ENCODE assay signal across 8 mouse cellular contexts in the genomic region with DNA sequence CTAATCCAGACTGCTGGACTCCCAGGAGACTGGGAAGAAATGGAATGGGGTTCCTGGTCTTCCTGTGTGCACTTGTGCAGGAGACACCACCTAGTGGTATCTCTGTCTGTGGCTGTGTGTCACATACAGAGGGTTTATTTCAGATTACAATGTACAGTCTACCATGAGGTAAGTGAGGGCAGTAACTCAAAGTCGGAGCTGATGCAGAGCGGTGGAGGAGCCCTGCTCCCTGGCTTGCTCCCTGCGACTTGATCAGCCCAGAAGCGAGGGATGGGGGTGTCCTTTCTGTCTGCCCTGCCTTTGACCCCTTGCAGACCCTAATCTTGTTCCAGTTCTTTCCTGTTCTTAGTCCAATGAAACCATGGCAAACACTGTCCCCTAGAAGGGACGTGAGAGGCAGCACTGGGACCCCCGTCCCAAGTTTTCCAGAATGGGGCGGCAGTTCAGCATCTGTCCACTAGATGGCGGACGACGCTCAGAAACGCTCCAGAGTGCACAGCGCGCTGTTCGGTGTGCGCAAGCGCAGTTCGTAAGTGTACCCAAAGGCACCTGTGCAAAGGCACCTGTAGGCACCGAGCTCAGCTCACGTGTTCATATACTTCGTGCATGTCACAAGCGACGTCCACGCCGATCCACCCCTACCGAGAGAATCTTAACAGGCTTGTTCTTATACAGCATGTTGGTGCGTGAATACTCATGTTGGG. TPM values are rescaled to one million over a fixed set of nuclear protein-coding genes. Genes with fewer than 3 reads are reported as not detected.
DNase-seq lines count a peak whose midpoint lies in the region; ATAC-seq and TF ChIP-seq lines count a peak whose summit lies in the region.

No protein-coding gene starts in this region.

- no peak overlapping the region for H3K4me3 ChIP-seq in embryonic facial prominence, embryonic 14.5 days (ENCODE audit: low read depth, low read length)
- H3K4me3 ChIP-seq in heart, embryonic 13.5 days = no peak overlapping the region
- no peak overlapping the region for H3K4me3 ChIP-seq in kidney, postnatal 0 days (replicated peaks; ENCODE audit: low read depth, low read length)
- H3K4me3 ChIP-seq in liver, embryonic 12.5 days = no peak overlapping the region

- no peaks in the 10 kb centered on the region for H3K4me1 ChIP-seq in embryonic facial prominence, embryonic 14.5 days (ENCODE audit: control insufficient read depth, insufficient read depth, low read length)
- H3K4me1 ChIP-seq in heart, embryonic 13.5 days = peaks cover 9% of the 10 kb centered on the region
- no peaks in the 10 kb centered on the region for H3K4me1 ChIP-seq in kidney, postnatal 0 days (replicated peaks; ENCODE audit: insufficient read depth, low read length)
- peaks cover 78% of the 10 kb centered on the region for H3K4me1 ChIP-seq in liver, embryonic 12.5 days

- no peak overlapping the region for H3K9ac ChIP-seq in embryonic facial prominence, embryonic 14.5 days (ENCODE audit: low read depth, low read length)
- no peak overlapping the region for H3K9ac ChIP-seq in heart, embryonic 13.5 days
- H3K9ac ChIP-seq in kidney, postnatal 0 days (ENCODE audit: low read depth, low read length) = no peak overlapping the region
- H3K9ac ChIP-seq in liver, embryonic 12.5 days = no peak overlapping the region

- H3K27me3 ChIP-seq in embryonic facial prominence, embryonic 14.5 days (replicated peaks; ENCODE audit: control insufficient read depth, insufficient read depth, low read length) = peaks cover 6% of the 10 kb centered on the region; the same call in 1 of the 2 replicates
- peaks cover 64% of the 10 kb centered on the region for H3K27me3 ChIP-seq in heart, embryonic 13.5 days (replicated peaks)
- H3K27me3 ChIP-seq in kidney, postnatal 0 days (ENCODE audit: insufficient read depth, low read length) = no peaks in the 10 kb centered on the region
- H3K27me3 ChIP-seq in liver, embryonic 12.5 days (replicated peaks) = peaks cover 40% of the 10 kb centered on the region
- H3K27me3 ChIP-seq in splenic B cell, adult 2 months (ENCODE audit: control insufficient read depth, insufficient read depth, low read length, poor library complexity, severe bottlenecking) = no peaks in the 10 kb centered on the region

- peak; percentile 66 for DNase-seq in 416B (ENCODE audit: low read depth)
- DNase-seq in adrenal gland, postnatal 25 days = peak; percentile 79
- DNase-seq in embryonic facial prominence, embryonic 14.5 days (ENCODE audit: low spot score) = peak; percentile 85
- peak; percentile 78 for DNase-seq in kidney, postnatal 0 days (ENCODE audit: low spot score)
- peak; percentile 71 to 81 for DNase-seq in natural killer cell, adult 2 months (ENCODE audit: low spot score in 2 of 2)
- peak; percentile 94 for DNase-seq in splenic B cell, adult 2 months (ENCODE audit: low read depth, low spot score)

- H3K27ac ChIP-seq in embryonic facial prominence, embryonic 14.5 days (replicated peaks; ENCODE audit: low read depth, low read length) = no peak overlapping the region
- no peak overlapping the region for H3K27ac ChIP-seq in heart, embryonic 13.5 days (replicated peaks)
- H3K27ac ChIP-seq in kidney, postnatal 0 days = no peak overlapping the region
- no peak overlapping the region for H3K27ac ChIP-seq in liver, embryonic 12.5 days

- peak; percentile 97 for TF ChIP-seq CTCF in kidney, postnatal 0 days (IDR thresholded peaks at IDR 0.05; ENCODE audit: low read depth)

- H3K9me3 ChIP-seq in embryonic facial prominence, embryonic 14.5 days (ENCODE audit: control insufficient read depth, low read length) = no peaks in the 10 kb centered on the region
- H3K9me3 ChIP-seq in heart, embryonic 13.5 days = no peaks in the 10 kb centered on the region
- H3K9me3 ChIP-seq in kidney, postnatal 0 days (replicated peaks; ENCODE audit: low read length) = no peaks in the 10 kb centered on the region
- no peaks in the 10 kb centered on the region for H3K9me3 ChIP-seq in liver, embryonic 12.5 days (replicated peaks)

- ATAC-seq in embryonic facial prominence, embryonic 14.5 days (ENCODE audit: low read depth) = peak; percentile 86
- 0 out of 2 replicates have a peak, but pooled peaks have one; percentile 62 for ATAC-seq in heart, embryonic 13.5 days (ENCODE audit: extremely low read depth, insufficient number of reproducible peaks, low FRiP score, low TSS enrichment)
- peak; percentile 76 for ATAC-seq in kidney, postnatal 0 days (replicated peaks; ENCODE audit: low FRiP score, low read depth)
- ATAC-seq in liver, embryonic 12.5 days = peak; percentile 59; the same call in 1 of the 2 replicates

- peak overlapping the region; percentile 20; the same call in 1 of the 2 replicates for H3K4me2 ChIP-seq in embryonic facial prominence, embryonic 14.5 days (ENCODE audit: low read depth, low read length)
- H3K4me2 ChIP-seq in heart, embryonic 13.5 days = peak overlapping the region; percentile 56
- H3K4me2 ChIP-seq in kidney, postnatal 0 days (ENCODE audit: low read length) = no peak overlapping the region
- H3K4me2 ChIP-seq in liver, embryonic 12.5 days = peak overlapping the region; percentile 38

- WGBS in embryonic facial prominence, embryonic 14.5 days = 9% methylated on average over 26 of the region's 26 CpGs
- 9% methylated on average over 26 of the region's 26 CpGs for WGBS in heart, embryonic 13.5 days
- WGBS in kidney, postnatal 0 days = 8% methylated on average over 26 of the region's 26 CpGs
- WGBS in liver, embryonic 12.5 days (ENCODE audit: insufficient replicate concordance) = 6% methylated on average over 26 of the region's 26 CpGs

- H3K36me3 ChIP-seq in embryonic facial prominence, embryonic 14.5 days (ENCODE audit: control insufficient read depth, insufficient read depth, low read length) = no peaks in the 10 kb centered on the region
- no peaks in the 10 kb centered on the region for H3K36me3 ChIP-seq in heart, embryonic 13.5 days
- H3K36me3 ChIP-seq in kidney, postnatal 0 days (ENCODE audit: insufficient read depth, low read length) = no peaks in the 10 kb centered on the region
- H3K36me3 ChIP-seq in liver, embryonic 12.5 days = no peaks in the 10 kb centered on the region
- H3K36me3 ChIP-seq in splenic B cell, adult 2 months (ENCODE audit: control insufficient read depth, insufficient read depth, low read length, poor library complexity, severe bottlenecking) = no peaks in the 10 kb centered on the region

RNA-seq across cellular contexts. Expression of a gene that starts 12.6 kb away (rescaled TPM):
- 63.1 and 84.1 TPM in 2 replicates for total RNA-seq in adrenal gland, postnatal 25 days (2021)
- 93.7 and 112 TPM in 2 replicates for polyA plus RNA-seq in embryonic facial prominence, embryonic 14.5 days (2014; fragmentation: Nextera tagmentation; extraction: Ambion mirVana)
- polyA plus RNA-seq in heart, embryonic 13.5 days (2015; fragmentation: Nextera tagmentation; extraction: Ambion mirVana) = 55.9 and 57.6 TPM in 2 replicates
- 76.4 and 83.7 TPM in 2 replicates for polyA plus RNA-seq in kidney, postnatal 0 days (2015; fragmentation: Nextera tagmentation; extraction: Ambion mirVana)
- polyA plus RNA-seq in liver, embryonic 12.5 days (2016; fragmentation: Nextera tagmentation; extraction: Ambion mirVana) = 110 and 115 TPM in 2 replicates

RNA-seq across cellular contexts. Expression of a gene that starts 39.4 kb away (rescaled TPM):
- 728 and 779 TPM in 2 replicates for total RNA-seq in adrenal gland, postnatal 25 days (2021)
- polyA plus RNA-seq in embryonic facial prominence, embryonic 14.5 days (2014; fragmentation: Nextera tagmentation; extraction: Ambion mirVana) = 751 and 879 TPM in 2 replicates
- 1,246 and 1,505 TPM in 2 replicates for polyA plus RNA-seq in heart, embryonic 13.5 days (2015; fragmentation: Nextera tagmentation; extraction: Ambion mirVana)
- polyA plus RNA-seq in kidney, postnatal 0 days (2015; fragmentation: Nextera tagmentation; extraction: Ambion mirVana) = 1,117 and 1,253 TPM in 2 replicates
- 594 and 628 TPM in 2 replicates for polyA plus RNA-seq in liver, embryonic 12.5 days (2016; fragmentation: Nextera tagmentation; extraction: Ambion mirVana)

RNA-seq across cellular contexts. Expression of a gene that starts 46.7 kb away (rescaled TPM):
- 127 and 139 TPM in 2 replicates for total RNA-seq in adrenal gland, postnatal 25 days (2021)
- polyA plus RNA-seq in embryonic facial prominence, embryonic 14.5 days (2014; fragmentation: Nextera tagmentation; extraction: Ambion mirVana) = 164 and 186 TPM in 2 replicates
- polyA plus RNA-seq in heart, embryonic 13.5 days (2015; fragmentation: Nextera tagmentation; extraction: Ambion mirVana) = 170 and 182 TPM in 2 replicates
- polyA plus RNA-seq in kidney, postnatal 0 days (2015; fragmentation: Nextera tagmentation; extraction: Ambion mirVana) = 163 and 165 TPM in 2 replicates
- polyA plus RNA-seq in liver, embryonic 12.5 days (2016; fragmentation: Nextera tagmentation; extraction: Ambion mirVana) = 134 and 140 TPM in 2 replicates

RNA-seq across cellular contexts. Expression of a gene that starts 48.6 kb away (rescaled TPM):
- total RNA-seq in adrenal gland, postnatal 25 days (2021) = not detected in 2 replicates
- polyA plus RNA-seq in embryonic facial prominence, embryonic 14.5 days (2014; fragmentation: Nextera tagmentation; extraction: Ambion mirVana) = not detected in 2 replicates
- not detected in 2 replicates for polyA plus RNA-seq in heart, embryonic 13.5 days (2015; fragmentation: Nextera tagmentation; extraction: Ambion mirVana)
- polyA plus RNA-seq in kidney, postnatal 0 days (2015; fragmentation: Nextera tagmentation; extraction: Ambion mirVana) = not detected in 2 replicates
- polyA plus RNA-seq in liver, embryonic 12.5 days (2016; fragmentation: Nextera tagmentation; extraction: Ambion mirVana) = 0.29 and 0.33 TPM in 2 replicates

RNA-seq across cellular contexts. Expression of a gene that starts 58.6 kb away (rescaled TPM):
- total RNA-seq in adrenal gland, postnatal 25 days (2021) = 18.3 and 21.7 TPM in 2 replicates
- 6.2 and 6.4 TPM in 2 replicates for polyA plus RNA-seq in embryonic facial prominence, embryonic 14.5 days (2014; fragmentation: Nextera tagmentation; extraction: Ambion mirVana)
- polyA plus RNA-seq in heart, embryonic 13.5 days (2015; fragmentation: Nextera tagmentation; extraction: Ambion mirVana) = 3.8 and 4.5 TPM in 2 replicates
- polyA plus RNA-seq in kidney, postnatal 0 days (2015; fragmentation: Nextera tagmentation; extraction: Ambion mirVana) = 6.6 and 7.8 TPM in 2 replicates
- 2.1 TPM in 2 replicates for polyA plus RNA-seq in liver, embryonic 12.5 days (2016; fragmentation: Nextera tagmentation; extraction: Ambion mirVana)
